Mouse (Mus musculus): ENCODE measurements around the gene Cers2. TPM values are rescaled to one million over a fixed set of nuclear protein-coding genes. Genes with fewer than 3 reads are reported as not detected.
A peak's percentile ranks its signal among the peaks of the same experiment; 100 is the strongest.

Cers2 gene
- polyA plus RNA-seq (2015; fragmentation: Nextera tagmentation; extraction: Ambion mirVana) = 89.6 and 101 TPM in 2 replicates

- peak within 1 kb of the TSS; percentile 90 for H3K9ac ChIP-seq (ENCODE audit: low read depth, low read length)
- peak within 1 kb of the TSS; percentile 73 for H3K4me2 ChIP-seq (ENCODE audit: low read length)
- 2% methylated on average over 17 of the region's 27 CpGs for WGBS
- no peaks in the 10 kb centered on the region for H3K9me3 ChIP-seq (replicated peaks; ENCODE audit: control insufficient read depth, low read length, poor library complexity, severe bottlenecking)
- H3K4me3 ChIP-seq (ENCODE audit: low read depth, low read length) = peak within 1 kb of the TSS; percentile 63
- H3K27me3 ChIP-seq (ENCODE audit: control insufficient read depth, insufficient read depth, low read depth, low read length) = no peaks in the 10 kb centered on the region
- peak within 1 kb of the TSS; percentile 86 for H3K27ac ChIP-seq (ENCODE audit: low read length)
- H3K4me1 ChIP-seq (ENCODE audit: control insufficient read depth, insufficient read depth, low read length) = peaks cover 20% of the 10 kb centered on the region
- no peaks in the 10 kb centered on the region for H3K36me3 ChIP-seq (ENCODE audit: control insufficient read depth, insufficient read depth, low read length)
- peak; percentile 33 for ATAC-seq
Measured at GRCm38 (mm10) chr3:95314486-95315093, at the start of gene Cers2. Cers2 (plus strand) TSS chr3:95314791.

GRCm38 (mm10) chr3:95266052-95266451 lies 48.5 kb upstream of the Cers2 start:
- Histone ChIP-seq H3K27ac (ENCODE audit: low read length) (no peak overlapping the region), H3K36me3 (ENCODE audit: control insufficient read depth, insufficient read depth, low read length) (peaks cover 42% of the 10 kb centered on the region), H3K4me1 (ENCODE audit: control insufficient read depth, insufficient read depth, low read length) (no peaks in the 10 kb centered on the region), H3K4me3 (ENCODE audit: low read depth, low read length) (no peak overlapping the region), H3K4me2 (ENCODE audit: low read length) (no peak overlapping the region), H3K9me3 (replicated peaks; ENCODE audit: control insufficient read depth, low read length, poor library complexity, severe bottlenecking) (no peaks in the 10 kb centered on the region), H3K27me3 (ENCODE audit: control insufficient read depth, insufficient read depth, low read depth, low read length) (no peaks in the 10 kb centered on the region), H3K9ac (ENCODE audit: low read depth, low read length) (no peak overlapping the region)
- ATAC-seq = no peak
- WGBS = 100% methylated on average over 3 of the region's 3 CpGs

GRCm38 (mm10) chr3:95267855-95268254 lies 46.7 kb upstream of the Cers2 start:
- no peaks in the 10 kb centered on the region for H3K4me1 ChIP-seq (ENCODE audit: control insufficient read depth, insufficient read depth, low read length)
- H3K27me3 ChIP-seq (ENCODE audit: control insufficient read depth, insufficient read depth, low read depth, low read length) = no peaks in the 10 kb centered on the region
- H3K9ac ChIP-seq (ENCODE audit: low read depth, low read length) = no peak overlapping the region
- H3K4me3 ChIP-seq (ENCODE audit: low read depth, low read length) = no peak overlapping the region
- peaks cover 33% of the 10 kb centered on the region for H3K36me3 ChIP-seq (ENCODE audit: control insufficient read depth, insufficient read depth, low read length)
- H3K27ac ChIP-seq (ENCODE audit: low read length) = no peak overlapping the region
- H3K4me2 ChIP-seq (ENCODE audit: low read length) = no peak overlapping the region
- H3K9me3 ChIP-seq (replicated peaks; ENCODE audit: control insufficient read depth, low read length, poor library complexity, severe bottlenecking) = no peaks in the 10 kb centered on the region
- no peak for ATAC-seq

GRCm38 (mm10) chr3:95269789-95270188 lies 44.8 kb upstream of the Cers2 start:
- WGBS = 92% methylated on average over 5 of the region's 5 CpGs
- no peak overlapping the region for H3K4me3 ChIP-seq (ENCODE audit: low read depth, low read length)
- no peaks in the 10 kb centered on the region for H3K4me1 ChIP-seq (ENCODE audit: control insufficient read depth, insufficient read depth, low read length)
- ATAC-seq = no peak
- no peaks in the 10 kb centered on the region for H3K9me3 ChIP-seq (replicated peaks; ENCODE audit: control insufficient read depth, low read length, poor library complexity, severe bottlenecking)
- peaks cover 20% of the 10 kb centered on the region for H3K36me3 ChIP-seq (ENCODE audit: control insufficient read depth, insufficient read depth, low read length)
- H3K27ac ChIP-seq (ENCODE audit: low read length) = no peak overlapping the region
- no peak overlapping the region for H3K4me2 ChIP-seq (ENCODE audit: low read length)
- no peak overlapping the region for H3K9ac ChIP-seq (ENCODE audit: low read depth, low read length)
- no peaks in the 10 kb centered on the region for H3K27me3 ChIP-seq (ENCODE audit: control insufficient read depth, insufficient read depth, low read depth, low read length)

GRCm38 (mm10) chr3:95270766-95271364 lies 43.7 kb upstream of the Cers2 start:
- no peak for ATAC-seq
- H3K9ac ChIP-seq (ENCODE audit: low read depth, low read length) = no peak overlapping the region

GRCm38 (mm10) chr3:95273471-95273870 lies 41.1 kb upstream of the Cers2 start:
- no peaks in the 10 kb centered on the region for H3K9me3 ChIP-seq (replicated peaks; ENCODE audit: control insufficient read depth, low read length, poor library complexity, severe bottlenecking)
- 90% methylated on average over 5 of the region's 5 CpGs for WGBS
- ATAC-seq = no peak

More at GRCm38 (mm10) chr3:95270766-95271364, 43.7 kb upstream of the Cers2 start:
- no peaks in the 10 kb centered on the region for H3K4me1 ChIP-seq (ENCODE audit: control insufficient read depth, insufficient read depth, low read length)
- H3K27ac ChIP-seq (ENCODE audit: low read length) = no peak overlapping the region
- peaks cover 20% of the 10 kb centered on the region for H3K36me3 ChIP-seq (ENCODE audit: control insufficient read depth, insufficient read depth, low read length)
- WGBS = 85% methylated on average over 12 of the region's 12 CpGs
- no peaks in the 10 kb centered on the region for H3K27me3 ChIP-seq (ENCODE audit: control insufficient read depth, insufficient read depth, low read depth, low read length)
- no peak overlapping the region for H3K4me3 ChIP-seq (ENCODE audit: low read depth, low read length)
- H3K9me3 ChIP-seq (replicated peaks; ENCODE audit: control insufficient read depth, low read length, poor library complexity, severe bottlenecking) = no peaks in the 10 kb centered on the region
- no peak overlapping the region for H3K4me2 ChIP-seq (ENCODE audit: low read length)

GRCm38 (mm10) chr3:95274453-95274852 lies 40.1 kb upstream of the Cers2 start:
- 92% methylated on average over 4 of the region's 4 CpGs for WGBS
- ATAC-seq = no peak
- Histone ChIP-seq H3K9ac (ENCODE audit: low read depth, low read length) (no peak overlapping the region), H3K4me2 (ENCODE audit: low read length) (no peak overlapping the region), H3K27ac (ENCODE audit: low read length) (no peak overlapping the region), H3K9me3 (replicated peaks; ENCODE audit: control insufficient read depth, low read length, poor library complexity, severe bottlenecking) (no peaks in the 10 kb centered on the region), H3K36me3 (ENCODE audit: control insufficient read depth, insufficient read depth, low read length) (0 out of 2 replicates have a peak, but pooled peaks cover 2% of the 10 kb centered on the region), H3K4me1 (ENCODE audit: control insufficient read depth, insufficient read depth, low read length) (no peaks in the 10 kb centered on the region), H3K4me3 (ENCODE audit: low read depth, low read length) (no peak overlapping the region), H3K27me3 (ENCODE audit: control insufficient read depth, insufficient read depth, low read depth, low read length) (no peaks in the 10 kb centered on the region)

More at GRCm38 (mm10) chr3:95273471-95273870, 41.1 kb upstream of the Cers2 start:
- H3K4me1 ChIP-seq (ENCODE audit: control insufficient read depth, insufficient read depth, low read length) = no peaks in the 10 kb centered on the region
- H3K36me3 ChIP-seq (ENCODE audit: control insufficient read depth, insufficient read depth, low read length) = 0 out of 2 replicates have a peak, but pooled peaks cover 2% of the 10 kb centered on the region
- H3K4me3 ChIP-seq (ENCODE audit: low read depth, low read length) = no peak overlapping the region
- no peak overlapping the region for H3K4me2 ChIP-seq (ENCODE audit: low read length)
- no peak overlapping the region for H3K27ac ChIP-seq (ENCODE audit: low read length)
- no peaks in the 10 kb centered on the region for H3K27me3 ChIP-seq (ENCODE audit: control insufficient read depth, insufficient read depth, low read depth, low read length)
- no peak overlapping the region for H3K9ac ChIP-seq (ENCODE audit: low read depth, low read length)

- Histone ChIP-seq H3K4me3 (ENCODE audit: low read depth, low read length) (no peak overlapping the region), H3K9ac (ENCODE audit: low read depth, low read length) (no peak overlapping the region), H3K9me3 (replicated peaks; ENCODE audit: control insufficient read depth, low read length, poor library complexity, severe bottlenecking) (no peaks in the 10 kb centered on the region), H3K4me1 (ENCODE audit: control insufficient read depth, insufficient read depth, low read length) (no peaks in the 10 kb centered on the region), H3K36me3 (ENCODE audit: control insufficient read depth, insufficient read depth, low read length) (0 out of 2 replicates have a peak, but pooled peaks cover 2% of the 10 kb centered on the region), H3K27ac (ENCODE audit: low read length) (no peak overlapping the region), H3K4me2 (ENCODE audit: low read length) (no peak overlapping the region), H3K27me3 (ENCODE audit: control insufficient read depth, insufficient read depth, low read depth, low read length) (no peaks in the 10 kb centered on the region)
- 92% methylated on average over 6 of the region's 6 CpGs for WGBS
- ATAC-seq = no peak
Measured at GRCm38 (mm10) chr3:95275161-95275560, 39.4 kb upstream of the Cers2 start.

GRCm38 (mm10) chr3:95276428-95276934 lies 38.1 kb upstream of the Cers2 start:
- Histone ChIP-seq H3K9me3 (replicated peaks; ENCODE audit: control insufficient read depth, low read length, poor library complexity, severe bottlenecking) (no peaks in the 10 kb centered on the region), H3K27me3 (ENCODE audit: control insufficient read depth, insufficient read depth, low read depth, low read length) (no peaks in the 10 kb centered on the region), H3K4me2 (ENCODE audit: low read length) (no peak overlapping the region), H3K9ac (ENCODE audit: low read depth, low read length) (no peak overlapping the region), H3K27ac (ENCODE audit: low read length) (no peak overlapping the region), H3K4me1 (ENCODE audit: control insufficient read depth, insufficient read depth, low read length) (peaks cover 5% of the 10 kb centered on the region), H3K4me3 (ENCODE audit: low read depth, low read length) (no peak overlapping the region), H3K36me3 (ENCODE audit: control insufficient read depth, insufficient read depth, low read length) (0 out of 2 replicates have a peak, but pooled peaks cover 2% of the 10 kb centered on the region)
- ATAC-seq = no peak
- WGBS = 85% methylated on average over 5 of the region's 5 CpGs
